Mouse (Mus musculus) T-helper 2 cell (primary cell): ENCODE data around the gene Mucl3.

Source experiments
- in situ Hi-C: fragments of 300-600 bp; cut with MboI, MseI; formaldehyde crosslinking; loops from one replicate; pipeline ENCODE4 v1.15.1; 2025; ENCODE audit warnings: high pct_unique_total_duplicates

Mucl3 gene

GRCm38 (mm10) chr17:35643609-35644236, at the start of gene Mucl3:
TSS of gene Mucl3 (minus strand) at chr17:35643695.
- in situ Hi-C loops, result no loop called here

DNA sequence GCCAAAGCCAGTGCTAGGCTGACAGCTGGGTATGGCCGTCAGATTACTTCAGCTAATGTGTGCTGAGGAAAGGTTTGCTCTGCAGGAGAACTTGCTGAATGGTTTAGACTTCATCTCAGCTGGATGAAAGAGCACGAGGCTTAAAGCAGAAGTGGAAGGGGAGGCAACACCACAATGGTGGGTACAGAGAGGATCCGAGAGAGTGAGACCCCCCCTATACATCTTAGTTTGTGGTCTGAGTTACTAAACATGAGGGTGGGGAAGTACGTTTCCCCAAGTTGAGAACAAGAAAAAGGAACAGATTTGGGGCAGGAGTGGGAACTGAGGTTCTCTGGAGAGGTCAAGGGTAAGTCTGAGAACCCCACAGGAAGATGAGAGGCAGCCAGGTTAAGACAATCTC, 48.9 kb upstream of the Mucl3 start:
- in situ Hi-C loops, result no loop called here

GRCm38 (mm10) chr17:35691811-35692210, 48.3 kb upstream of the Mucl3 start:
- in situ Hi-C loops, result no loop called here

GRCm38 (mm10) chr17:35689936-35690645, 46.6 kb upstream of the Mucl3 start:
- in situ Hi-C loops, result no loop called here

GRCm38 (mm10) chr17:35688347-35689175, 45.1 kb upstream of the Mucl3 start:
- in situ Hi-C loops, result no loop called here

DNA sequence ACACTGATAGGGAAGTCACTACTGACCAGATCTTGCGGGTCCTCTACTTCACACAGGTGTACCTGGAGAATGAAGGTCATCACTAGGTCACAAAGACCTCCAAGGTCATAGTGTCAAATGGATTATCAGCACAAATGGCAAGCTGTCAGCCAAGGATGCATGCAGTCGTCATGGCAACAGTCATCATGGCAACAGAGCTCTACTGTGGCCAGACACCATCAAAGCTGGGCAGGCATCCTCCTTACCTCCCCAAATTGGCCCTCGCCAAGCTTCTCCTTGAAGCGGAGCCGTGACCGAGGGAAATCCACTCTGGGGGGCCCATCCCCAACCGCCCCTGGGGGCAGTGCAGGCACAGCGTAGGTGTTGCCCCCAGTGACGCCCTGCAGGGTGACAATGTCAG, 41.6 kb upstream of the Mucl3 start:
- in situ Hi-C loops, result no loop called here

GRCm38 (mm10) chr17:35681986-35682385, 38.5 kb upstream of the Mucl3 start:
- in situ Hi-C loops, result no loop called here

DNA sequence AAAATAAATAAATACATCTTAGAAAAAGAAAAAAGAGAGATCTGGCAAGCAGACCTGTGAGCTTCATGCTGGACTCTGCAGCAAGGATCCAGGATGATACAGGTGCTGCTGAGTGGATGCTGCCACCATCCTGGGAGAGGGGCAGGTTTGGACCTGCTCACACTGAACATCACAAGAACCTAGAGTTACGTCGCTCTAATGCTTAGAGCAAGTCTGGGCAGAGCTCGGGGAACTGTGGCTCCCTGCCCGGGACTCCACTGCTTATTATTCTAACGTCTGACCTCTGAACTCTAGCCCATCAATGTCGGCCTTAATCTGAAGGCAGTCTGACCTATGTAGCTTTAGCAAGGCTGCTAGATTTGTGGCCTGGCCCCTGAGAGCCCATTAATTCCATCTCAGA, 37.1 kb upstream of the Mucl3 start:
- in situ Hi-C loops, result no loop called here

- in situ Hi-C loops, result loop anchor here (5.0 kb wide), 1 partner anchor 34 kb away; no protein-coding TSS in a partner anchor
Observed at GRCm38 (mm10) chr17:35673416-35674035, 30.0 kb upstream of the Mucl3 start, which contains the start of gene Gtf2h4. TSS of gene Gtf2h4 (minus strand) at chr17:35673739.

DNA sequence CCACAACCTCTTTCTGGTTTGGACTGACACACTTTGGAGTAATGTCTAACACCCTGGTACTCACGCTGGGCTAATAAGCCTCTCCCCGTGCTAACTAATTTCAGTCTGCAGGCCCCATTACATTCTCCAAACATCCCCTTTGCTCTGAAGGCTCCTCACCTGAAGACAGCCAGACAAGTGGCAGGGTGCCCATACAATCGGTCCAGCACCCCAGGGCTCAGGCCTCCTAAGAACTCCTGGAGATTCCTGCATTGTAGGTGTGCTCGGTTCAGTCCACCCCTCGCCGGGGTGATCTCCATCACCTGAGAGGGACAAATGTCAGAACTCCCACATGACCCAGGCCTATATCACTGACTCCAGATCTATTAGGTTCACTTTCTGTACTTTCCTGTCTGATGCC, 29.0 kb upstream of the Mucl3 start:
- in situ Hi-C loops, result loop anchor here (5.0 kb wide), 1 partner anchor 35 kb away; no protein-coding TSS in a partner anchor

DNA sequence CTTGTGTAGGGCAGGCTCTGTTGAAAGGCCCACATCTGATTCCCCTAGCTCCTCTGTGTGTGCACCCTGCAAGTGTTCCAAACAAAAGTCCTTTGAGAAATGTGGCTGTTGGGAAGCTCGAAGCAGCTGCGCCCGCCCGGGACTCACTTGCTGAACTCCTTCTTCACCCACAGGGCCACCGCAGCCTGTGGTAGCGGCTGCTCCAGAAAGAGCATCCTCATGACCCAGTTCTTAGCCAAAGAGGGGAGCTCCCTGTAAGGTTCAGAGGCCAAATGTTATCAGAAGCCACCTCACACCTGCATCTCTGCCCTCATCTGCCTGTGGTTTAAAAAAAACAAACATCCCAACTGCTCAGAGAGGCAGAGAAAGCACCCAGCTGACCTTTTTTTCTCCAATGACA, 28.4 kb upstream of the Mucl3 start:
- in situ Hi-C loops, result loop anchor here (5.0 kb wide), 1 partner anchor 35 kb away; no protein-coding TSS in a partner anchor

DNA sequence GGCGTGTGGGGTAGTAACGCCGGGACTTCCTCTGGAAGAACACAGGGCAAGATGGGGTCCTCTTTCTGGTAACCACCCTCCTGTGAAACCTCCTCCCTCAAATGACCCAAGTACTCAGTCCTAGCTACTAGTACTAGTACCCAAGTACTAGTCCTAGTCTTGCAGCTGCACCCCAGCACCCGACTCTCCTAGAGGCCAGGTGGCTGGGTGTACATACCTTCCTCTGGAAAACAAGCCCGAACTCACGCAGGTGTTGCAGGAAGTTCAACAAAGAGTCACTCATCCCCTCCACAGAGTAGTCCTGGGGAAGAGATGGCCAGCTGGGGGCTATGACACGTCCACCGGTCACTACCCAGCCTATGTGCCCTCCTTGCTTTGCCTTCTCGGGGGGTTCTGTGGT, 26.2 kb upstream of the Mucl3 start:
- in situ Hi-C loops, result loop anchor here (5.0 kb wide), 1 partner anchor 38 kb away; no protein-coding TSS in a partner anchor

DNA sequence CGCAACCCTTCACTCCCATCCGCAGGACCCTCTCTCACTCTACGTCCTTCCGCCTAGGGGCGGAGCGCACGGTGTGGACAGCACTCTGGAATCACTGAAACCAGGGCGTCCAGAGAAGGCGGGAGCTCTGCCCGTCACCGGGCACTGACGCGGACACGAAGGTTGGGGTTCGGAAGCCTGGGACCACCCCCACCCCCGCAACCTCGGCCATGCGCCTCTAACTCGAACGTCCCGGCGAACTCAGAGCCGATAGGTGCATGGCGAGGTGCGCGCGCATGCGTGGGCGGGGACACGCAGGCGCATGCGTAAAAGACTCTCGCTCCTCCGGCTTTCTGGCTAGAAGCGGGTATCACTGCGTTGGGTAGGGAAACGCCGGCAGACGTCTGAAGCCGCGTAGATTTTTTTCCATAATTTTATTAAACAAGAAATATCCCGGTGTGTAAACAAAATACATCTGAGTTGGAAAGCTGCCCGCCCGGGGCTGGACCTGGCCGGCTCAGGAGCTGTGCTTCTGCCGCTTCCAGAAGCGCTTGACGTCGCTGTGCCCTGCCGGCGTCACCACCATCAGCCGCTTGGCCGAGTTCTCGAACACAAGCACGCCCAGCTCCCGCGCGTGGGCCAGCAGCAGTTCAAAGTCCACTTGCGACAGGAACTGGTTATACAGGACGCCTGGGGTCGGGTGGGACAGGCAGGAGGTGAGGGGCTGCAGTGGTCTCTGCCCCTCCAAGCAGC, 24.0 kb upstream of the Mucl3 start, which contains the start of gene Vars2:
Vars2 (minus strand) TSS at position 259 of the 732 bp plus-strand sequence.
- in situ Hi-C loops, result no loop called here

GRCm38 (mm10) chr17:35666851-35667256, 23.4 kb upstream of the Mucl3 start:
- in situ Hi-C loops, result no loop called here

DNA sequence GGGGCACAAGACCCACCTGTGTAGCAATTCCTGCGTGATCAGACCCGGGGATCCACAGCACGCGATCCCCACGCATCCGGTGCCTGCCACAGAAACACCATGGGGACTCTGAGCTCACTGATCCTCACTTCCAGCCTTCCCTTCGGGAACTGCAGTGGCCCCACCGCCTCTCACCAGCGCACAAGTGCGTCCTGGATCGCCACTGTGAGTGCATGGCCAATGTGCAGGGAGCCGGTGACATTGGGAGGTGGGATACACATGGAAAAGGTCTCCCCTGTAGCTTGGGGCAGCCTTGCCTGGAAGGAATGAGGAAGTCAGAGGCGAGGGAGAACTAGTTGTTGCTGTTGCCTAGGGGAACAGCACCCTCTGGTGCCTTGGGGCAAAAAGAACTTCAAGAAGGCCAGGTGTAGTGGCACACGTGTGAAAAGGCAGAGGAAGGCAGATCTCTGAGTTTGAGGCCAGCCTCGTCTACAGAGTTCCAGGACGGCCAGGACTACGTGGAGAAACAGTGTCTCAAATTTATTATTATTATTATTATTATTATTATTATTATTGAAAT, 22.5 kb upstream of the Mucl3 start:
- in situ Hi-C loops, result no loop called here

- in situ Hi-C loops, result no loop called here
Observed at GRCm38 (mm10) chr17:35653086-35653485, 9.6 kb upstream of the Mucl3 start.

GRCm38 (mm10) chr17:35649429-35649828, 5.9 kb upstream of the Mucl3 start:
- in situ Hi-C loops, result no loop called here

GRCm38 (mm10) chr17:35639352-35639751, 4.1 kb downstream of the Mucl3 start:
- in situ Hi-C loops, result loop anchor here (5.0 kb wide), 1 partner anchor 98 kb away; no protein-coding TSS in a partner anchor

GRCm38 (mm10) chr17:35638475-35639190, 4.9 kb downstream of the Mucl3 start:
- in situ Hi-C loops, result loop anchor here (5.0 kb wide), 1 partner anchor 99 kb away; no protein-coding TSS in a partner anchor

DNA sequence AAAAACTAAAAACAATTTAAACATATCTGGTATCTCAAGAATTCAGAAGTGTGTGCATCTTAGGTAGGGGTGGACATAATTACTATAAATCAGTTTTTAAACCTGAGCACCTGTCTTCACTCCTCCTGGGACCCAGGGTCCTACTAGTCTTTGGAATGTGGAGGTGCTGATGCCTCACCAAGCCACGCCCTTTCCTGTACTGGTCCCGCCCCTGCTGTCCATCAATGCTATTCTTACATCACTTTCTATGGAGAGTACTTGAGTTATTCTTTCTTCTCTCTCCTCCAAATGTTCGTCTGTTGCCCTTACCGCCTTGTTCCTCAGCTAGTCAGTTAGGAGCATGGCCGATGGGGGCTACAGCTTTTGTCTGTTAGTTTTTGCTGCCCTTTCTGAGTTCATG, 7.1 kb downstream of the Mucl3 start:
- in situ Hi-C loops, result loop anchor here (5.0 kb wide), 1 partner anchor 101 kb away; no protein-coding TSS in a partner anchor
